Mouse (Mus musculus) midbrain, embryonic 10.5 days (tissue): ENCODE results near the gene Vps13d. TPM values are rescaled to one million over a fixed set of nuclear protein-coding genes. Genes with fewer than 3 reads are reported as not detected.
A peak's percentile ranks its signal among the peaks of the same experiment; 100 is the strongest.

ENCODE experiments used
- DNase-seq: peaks from one replicate; pipeline ENCODE4 v3.0.0-alpha.2; 2017; ENCODE audit warnings: low spot score
- H3K27ac ChIP-seq: fragments of 300-500 bp; sonication (generic); replicated peaks from 2 replicates; pipeline ENCODE4 v1.5.1; 2016; ENCODE audit warnings: mild to moderate bottlenecking
- H3K27me3 ChIP-seq: fragments of 300-500 bp; sonication (generic); 2 replicates; pipeline ENCODE4 v1.6.1; 2016; ENCODE audit warnings: low read depth, mild to moderate bottlenecking; ENCODE audit not compliant: poor library complexity, severe bottlenecking
- H3K36me3 ChIP-seq: fragments of 300-500 bp; sonication (generic); 2 replicates; pipeline ENCODE4 v1.6.1; 2016; ENCODE audit warnings: mild to moderate bottlenecking, moderate library complexity
- H3K4me1 ChIP-seq: fragments of 300-500 bp; sonication (generic); 2 replicates; pipeline ENCODE4 v1.6.1; 2016
- H3K4me3 ChIP-seq: fragments of 300-500 bp; sonication (generic); 2 replicates; pipeline ENCODE4 v1.5.1; 2016; ENCODE audit warnings: mild to moderate bottlenecking, moderate library complexity
- H3K9me3 ChIP-seq: fragments of 300-500 bp; sonication (generic); replicated peaks from 2 replicates; pipeline ENCODE4 v1.6.1; 2016; ENCODE audit warnings: mild to moderate bottlenecking
- WGBS: fragments of 180-500 bp; shearing (Covaris S2); methylation state at CpG from one replicate; pipeline ENCODE4 v1.1.7; 2016; 5-methylcytosine and 5-hydroxymethylcytosine counted together
- polyA plus RNA-seq: library from polyadenylated mRNA; unstranded; fragments of >200 nt; fragmentation: Nextera tagmentation; extraction: Ambion mirVana; gene quantifications from 2 replicates; pipeline ENCODE4 v1.2.1, GENCODE M21; 2016

The Vps13d gene
- polyA plus RNA-seq, 1 experiment from 2014 or later, result 3.4 TPM

- Histone ChIP-seq H3K4me3 (no peak overlapping the region), H3K27me3 (no peaks in the 10 kb centered on the region), H3K4me1 (peaks cover 8% of the 10 kb centered on the region; the same call in 1 of the 2 replicates), H3K9me3 (no peaks in the 10 kb centered on the region), H3K36me3 (no peaks in the 10 kb centered on the region), H3K27ac (no peak overlapping the region)
- 74% methylated on average over 3 of the region's 3 CpGs for WGBS
- no peak for DNase-seq
Observed at GRCm38 (mm10) chr4:144997887-144998658, 196.7 kb downstream of the Vps13d start.

GRCm38 (mm10) chr4:144996996-144997820 lies 197.6 kb downstream of the Vps13d start:
- Histone ChIP-seq H3K4me3 (no peak overlapping the region), H3K4me1 (peaks cover 11% of the 10 kb centered on the region; the same call in 1 of the 2 replicates), H3K36me3 (no peaks in the 10 kb centered on the region), H3K27ac (no peak overlapping the region), H3K27me3 (no peaks in the 10 kb centered on the region), H3K9me3 (no peaks in the 10 kb centered on the region)
- DNase-seq, result no peak
- WGBS, result 73% methylated on average over 6 of the region's 6 CpGs

GRCm38 (mm10) chr4:144995826-144996225 lies 199.0 kb downstream of the Vps13d start:
- H3K4me1 ChIP-seq, result peaks cover 13% of the 10 kb centered on the region; the same call in 1 of the 2 replicates
- WGBS, result 69% methylated on average over 1 of the region's 1 CpGs

GRCm38 (mm10) chr4:144993047-144993917 lies 201.5 kb downstream of the Vps13d start:
- DNase-seq, result no peak
- Histone ChIP-seq H3K4me1 (peaks cover 21% of the 10 kb centered on the region), H3K4me3 (no peak overlapping the region), H3K9me3 (no peaks in the 10 kb centered on the region), H3K27ac (peak overlapping the region; percentile 6; the same call in 1 of the 2 replicates), H3K36me3 (no peaks in the 10 kb centered on the region), H3K27me3 (no peaks in the 10 kb centered on the region)
- 71% methylated on average over 9 of the region's 9 CpGs for whole genome bisulfite sequencing

More at GRCm38 (mm10) chr4:144995826-144996225, 199.0 kb downstream of the Vps13d start:
- Histone ChIP-seq H3K27me3 (no peaks in the 10 kb centered on the region), H3K9me3 (no peaks in the 10 kb centered on the region), H3K27ac (no peak overlapping the region), H3K36me3 (no peaks in the 10 kb centered on the region), H3K4me3 (no peak overlapping the region)
- DNase-seq, result no peak

- H3K27me3 ChIP-seq, result no peaks in the 10 kb centered on the region
- no peak overlapping the region for H3K27ac ChIP-seq
- WGBS, result 17% methylated on average over 3 of the region's 3 CpGs
- no peak overlapping the region for H3K4me3 ChIP-seq
- no peak for DNase-seq
- H3K9me3 ChIP-seq, result no peaks in the 10 kb centered on the region
- H3K4me1 ChIP-seq, result peaks cover 21% of the 10 kb centered on the region
- H3K36me3 ChIP-seq, result no peaks in the 10 kb centered on the region
Observed at GRCm38 (mm10) chr4:144992413-144992812, 202.4 kb downstream of the Vps13d start.

GRCm38 (mm10) chr4:144988443-144989206 lies 206.2 kb downstream of the Vps13d start:
- no peak for DNase-seq
- H3K27me3 ChIP-seq, result no peaks in the 10 kb centered on the region
- no peaks in the 10 kb centered on the region for H3K36me3 ChIP-seq
- WGBS, result 74% methylated on average over 5 of the region's 5 CpGs
- H3K27ac ChIP-seq, result no peak overlapping the region; the same call in 1 of the 2 replicates
- H3K9me3 ChIP-seq, result no peaks in the 10 kb centered on the region
- peaks cover 29% of the 10 kb centered on the region for H3K4me1 ChIP-seq
- no peak overlapping the region for H3K4me3 ChIP-seq

GRCm38 (mm10) chr4:144986016-144986805 lies 208.6 kb downstream of the Vps13d start:
- DNase-seq, result no peak
- Histone ChIP-seq H3K27ac (no peak overlapping the region), H3K27me3 (no peaks in the 10 kb centered on the region), H3K4me3 (no peak overlapping the region), H3K36me3 (peaks cover 4% of the 10 kb centered on the region; the same call in 1 of the 2 replicates), H3K9me3 (no peaks in the 10 kb centered on the region), H3K4me1 (peaks cover 29% of the 10 kb centered on the region)
- WGBS, result 95% methylated on average over 7 of the region's 7 CpGs

- H3K27me3 ChIP-seq, result no peaks in the 10 kb centered on the region
- no peak overlapping the region for H3K4me3 ChIP-seq
- H3K27ac ChIP-seq, result 0 out of 2 replicates have a peak overlapping the region, but pooled peaks have one; percentile 30
- DNase-seq, result no peak
- peaks cover 4% of the 10 kb centered on the region; the same call in 1 of the 2 replicates for H3K36me3 ChIP-seq
- H3K4me1 ChIP-seq, result peaks cover 18% of the 10 kb centered on the region
- WGBS, result 70% methylated on average over 8 of the region's 8 CpGs
- no peaks in the 10 kb centered on the region for H3K9me3 ChIP-seq
Observed at GRCm38 (mm10) chr4:144983821-144984371, 210.9 kb downstream of the Vps13d start.

- peaks cover 13% of the 10 kb centered on the region; the same call in 1 of the 2 replicates for H3K4me1 ChIP-seq
- H3K9me3 ChIP-seq, result no peaks in the 10 kb centered on the region
- 76% methylated on average over 8 of the region's 8 CpGs for WGBS
- DNase-seq, result no peak
- H3K27ac ChIP-seq, result no peak overlapping the region
- H3K36me3 ChIP-seq, result peaks cover 4% of the 10 kb centered on the region; the same call in 1 of the 2 replicates
- H3K27me3 ChIP-seq, result no peaks in the 10 kb centered on the region
- H3K4me3 ChIP-seq, result no peak overlapping the region
Observed at GRCm38 (mm10) chr4:144983228-144983744, 211.5 kb downstream of the Vps13d start.

- Histone ChIP-seq H3K27me3 (no peaks in the 10 kb centered on the region), H3K4me3 (no peak overlapping the region), H3K9me3 (no peaks in the 10 kb centered on the region), H3K36me3 (peaks cover 4% of the 10 kb centered on the region; the same call in 1 of the 2 replicates), H3K4me1 (peaks cover 19% of the 10 kb centered on the region), H3K27ac (no peak overlapping the region)
- no peak for DNase-seq
- 58% methylated on average over 8 of the region's 8 CpGs for WGBS
Observed at GRCm38 (mm10) chr4:144980811-144981551, 213.8 kb downstream of the Vps13d start.
